Mouse (Mus musculus): ENCODE data around the gene Pim1. TPM values are rescaled to one million over a fixed set of nuclear protein-coding genes. Genes with fewer than 3 reads are reported as not detected.
"Not testable (repeated sequence)": the region's sequence is repeated elsewhere in the genome, so short reads cannot be mapped to it uniquely, and the experiment has no call there.

The Pim1 gene
- total RNA-seq, 1 experiment: 82.0 TPM

DNA sequence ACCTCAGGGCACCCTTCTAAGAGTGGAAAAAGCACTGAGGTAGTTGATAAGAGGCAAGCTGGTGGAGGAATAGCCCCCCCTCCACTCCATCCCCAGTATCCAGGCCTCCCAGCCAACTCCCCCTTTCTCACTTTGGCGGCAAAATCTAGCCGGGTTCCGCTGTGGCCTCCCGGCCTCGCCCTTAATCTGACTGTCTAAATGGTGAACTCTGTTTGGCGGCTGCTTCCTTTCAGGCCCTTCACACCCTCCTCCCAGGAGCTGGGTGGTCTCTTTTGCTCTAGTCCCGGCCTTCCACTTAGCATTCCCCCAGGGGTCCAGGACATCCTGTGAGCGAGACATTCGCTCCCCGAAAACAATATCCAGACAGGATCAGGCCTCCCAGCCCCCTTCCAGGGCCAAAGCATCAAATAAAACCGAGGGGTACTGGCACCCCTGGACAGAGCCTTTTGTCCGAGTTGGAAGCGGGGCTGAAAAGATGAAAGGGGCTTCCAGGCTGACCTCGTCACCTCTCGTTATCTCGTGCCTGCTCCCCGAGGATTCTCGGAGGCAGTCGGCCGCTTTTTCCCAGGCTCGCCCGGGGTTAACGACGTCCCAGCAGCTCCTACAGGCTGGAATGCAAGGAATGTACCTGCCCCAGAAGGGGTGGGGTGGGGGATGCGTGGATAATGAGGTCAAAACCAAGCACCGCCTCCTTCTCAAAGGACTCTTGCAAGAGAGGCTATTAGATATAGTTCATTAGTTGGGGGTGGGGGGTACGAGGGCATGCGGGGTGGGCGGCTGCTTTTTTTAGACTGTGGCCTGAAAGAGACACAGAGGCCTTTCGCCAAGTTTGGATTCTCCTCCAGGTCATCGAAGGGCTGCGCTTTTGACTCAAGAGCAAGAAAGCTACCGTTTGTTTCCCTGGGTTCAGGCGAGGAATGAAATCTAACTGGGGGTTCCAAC lies 39.4 kb upstream of the Pim1 start:
- in situ Hi-C loops (cut with MboI; ENCODE audit: low sequenced_read_pairs in 2 of 2, unreplicated experiment in 2 of 2): no loop called here
- Histone ChIP-seq H3K27ac (ENCODE audit: insufficient read depth, low read depth, low read length, poor library complexity, severe bottlenecking) (peak overlapping the region; percentile 100), H3K9me3 (ENCODE audit: control insufficient read depth, insufficient read depth, low read depth, low read length) (no peaks in the 10 kb centered on the region), H3K9ac (ENCODE audit: insufficient read depth, low read depth, low read length, poor library complexity, severe bottlenecking) (peak overlapping the region; percentile 77), H3K4me3 (ENCODE audit: insufficient read depth in 1 of 2, low read depth in 1 of 2, low read length in 2 of 2, poor library complexity in 1 of 2, severe bottlenecking in 1 of 2) (peak overlapping the region; percentile 25 to 56), H3K36me3 (ENCODE audit: control insufficient read depth, insufficient read depth, low read length, poor library complexity, severe bottlenecking) (no peaks in the 10 kb centered on the region), H3K4me1 (ENCODE audit: control insufficient read depth in 2 of 2, insufficient read depth in 2 of 2, low read length in 2 of 2, poor library complexity in 1 of 2) (peaks cover 9 to 23% of the 10 kb centered on the region in 2 experiments)
- DNase-seq (ENCODE audit: low read depth, low spot score): peak; percentile 95
- TF ChIP-seq HCFC1 (IDR thresholded peaks at IDR 0.05; ENCODE audit: borderline replicate concordance, insufficient read depth, low read length) (no peak; the same call in 1 of the 2 replicates), CHD2 (IDR thresholded peaks at IDR 0.05; ENCODE audit: low read depth, low read length) (peak; percentile 49)

DNA sequence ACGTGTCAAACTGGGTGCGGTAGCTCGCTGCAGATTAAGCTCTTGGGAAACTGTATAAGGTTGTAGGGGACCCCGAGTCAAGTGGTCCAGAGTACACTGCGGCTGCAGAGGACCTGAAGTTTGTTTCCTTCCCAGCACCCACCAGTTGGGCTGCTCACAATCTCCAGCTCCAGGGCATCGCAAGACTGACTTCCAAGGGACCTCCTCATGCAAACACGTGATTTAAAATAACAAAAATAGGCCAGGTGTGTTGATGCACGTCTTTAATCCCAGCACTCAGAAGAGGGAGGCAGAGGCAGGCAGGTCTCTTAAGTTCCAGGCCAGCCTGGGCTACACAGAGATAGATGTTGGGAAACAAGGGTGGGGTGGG lies 38.7 kb upstream of the Pim1 start:
- peak overlapping the region; percentile 77 for H3K9ac ChIP-seq (ENCODE audit: insufficient read depth, low read depth, low read length, poor library complexity, severe bottlenecking)
- TF ChIP-seq MAFK (IDR thresholded peaks at IDR 0.05; ENCODE audit: insufficient read depth, low read depth, low read length) (no peak), HCFC1 (IDR thresholded peaks at IDR 0.05; ENCODE audit: borderline replicate concordance, insufficient read depth, low read length) (no peak), CHD2 (IDR thresholded peaks at IDR 0.05; ENCODE audit: low read depth, low read length) (no peak), ZNF384 (IDR thresholded peaks at IDR 0.05; ENCODE audit: low read depth, low read length) (no peak)
- in situ Hi-C loops (cut with MboI; ENCODE audit: low sequenced_read_pairs in 2 of 2, unreplicated experiment in 2 of 2): no loop called here

DNA sequence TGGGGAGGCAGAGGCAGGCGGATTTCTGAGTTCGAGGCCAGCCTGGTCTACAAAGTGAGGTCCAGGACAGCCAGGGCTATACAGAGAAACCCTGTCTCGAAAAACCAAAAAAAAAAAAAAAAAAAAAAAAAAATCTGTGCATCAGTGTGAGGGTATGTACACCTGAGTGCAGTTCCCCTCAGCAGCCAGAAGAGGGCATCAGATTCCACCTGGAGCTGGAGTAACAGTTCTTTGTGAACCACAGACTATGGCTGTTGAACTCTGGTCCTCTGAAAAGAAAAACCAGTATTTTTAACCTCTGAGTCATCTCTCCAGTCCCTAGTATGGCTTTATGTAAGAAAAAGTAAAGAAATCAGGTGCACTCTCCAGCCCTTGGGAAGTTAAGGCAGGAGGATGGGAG lies 36.4 kb upstream of the Pim1 start:
- H3K4me3 ChIP-seq (ENCODE audit: insufficient read depth in 1 of 2, low read depth in 1 of 2, low read length in 2 of 2, poor library complexity in 1 of 2, severe bottlenecking in 1 of 2); in situ Hi-C loops (cut with MboI; ENCODE audit: low sequenced_read_pairs in 2 of 2, unreplicated experiment in 2 of 2); DNase-seq (ENCODE audit: low read depth, low spot score); H3K27ac ChIP-seq (ENCODE audit: insufficient read depth, low read depth, low read length, poor library complexity, severe bottlenecking); H3K9me3 ChIP-seq (ENCODE audit: control insufficient read depth, insufficient read depth, low read depth, low read length); H3K9ac ChIP-seq (ENCODE audit: insufficient read depth, low read depth, low read length, poor library complexity, severe bottlenecking); H3K36me3 ChIP-seq (ENCODE audit: control insufficient read depth, insufficient read depth, low read length, poor library complexity, severe bottlenecking): not testable (repeated sequence)
- peak; percentile 97 for TF ChIP-seq ZNF384 (IDR thresholded peaks at IDR 0.05; ENCODE audit: low read depth, low read length)
- H3K4me1 ChIP-seq (ENCODE audit: control insufficient read depth in 2 of 2, insufficient read depth in 2 of 2, low read length in 2 of 2, poor library complexity in 1 of 2): peaks cover 7 to 33% of the 10 kb centered on the region in 2 experiments; a peak in 3 of 4 replicates

More for the DNA sequence above, 38.7 kb upstream of the Pim1 start:
- Histone ChIP-seq H3K4me1 (ENCODE audit: control insufficient read depth in 2 of 2, insufficient read depth in 2 of 2, low read length in 2 of 2, poor library complexity in 1 of 2) (peaks cover 9 to 23% of the 10 kb centered on the region in 2 experiments), H3K9me3 (ENCODE audit: control insufficient read depth, insufficient read depth, low read depth, low read length) (no peaks in the 10 kb centered on the region), H3K27ac (ENCODE audit: insufficient read depth, low read depth, low read length, poor library complexity, severe bottlenecking) (peak overlapping the region; percentile 100), H3K36me3 (ENCODE audit: control insufficient read depth, insufficient read depth, low read length, poor library complexity, severe bottlenecking) (no peaks in the 10 kb centered on the region), H3K4me3 (ENCODE audit: insufficient read depth in 1 of 2, low read depth in 1 of 2, low read length in 2 of 2, poor library complexity in 1 of 2, severe bottlenecking in 1 of 2) (peak overlapping the region; percentile 12 to 43; a peak in 3 of 4 replicates)
- DNase-seq (ENCODE audit: low read depth, low spot score): no peak

DNA sequence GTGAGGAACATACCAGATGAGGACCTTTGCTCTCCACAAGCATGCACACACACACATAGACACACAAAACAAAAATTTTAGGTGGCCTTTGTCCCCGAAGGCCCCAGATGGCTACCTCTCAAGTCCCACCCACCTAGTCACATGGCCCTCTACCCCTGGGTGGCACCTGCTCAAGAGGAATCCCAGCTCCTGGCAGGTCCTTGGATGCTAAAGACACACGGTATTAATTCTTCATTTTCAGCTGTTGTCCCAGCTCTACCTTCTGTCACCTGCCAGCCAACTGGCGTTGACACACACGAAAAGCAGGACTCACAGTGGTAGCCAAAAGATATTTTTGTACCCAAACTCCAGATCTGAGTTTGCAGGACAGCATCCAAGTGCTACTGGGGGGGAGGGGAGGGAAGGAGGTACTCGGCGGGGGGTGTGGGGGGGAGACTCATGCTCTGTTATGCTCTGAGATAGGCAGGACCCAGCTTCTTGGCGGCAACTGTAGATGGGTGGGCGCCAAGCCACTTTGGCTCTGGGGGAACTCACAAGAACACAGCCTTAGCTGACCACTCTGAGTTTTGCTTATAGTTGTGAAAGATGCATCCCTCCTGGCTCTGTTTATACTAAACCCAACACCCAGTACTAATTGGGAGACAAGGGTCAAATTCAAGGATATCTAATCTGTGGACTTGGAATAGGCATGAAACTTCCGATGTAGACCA lies 35.0 kb upstream of the Pim1 start:
- Histone ChIP-seq H3K27ac (ENCODE audit: insufficient read depth, low read depth, low read length, poor library complexity, severe bottlenecking) (peak overlapping the region; percentile 27; the same call in 1 of the 2 replicates), H3K4me1 (ENCODE audit: control insufficient read depth in 2 of 2, insufficient read depth in 2 of 2, low read length in 2 of 2, poor library complexity in 1 of 2) (peaks cover 9 to 34% of the 10 kb centered on the region in 2 experiments), H3K36me3 (ENCODE audit: control insufficient read depth, insufficient read depth, low read length, poor library complexity, severe bottlenecking) (no peaks in the 10 kb centered on the region), H3K9ac (ENCODE audit: insufficient read depth, low read depth, low read length, poor library complexity, severe bottlenecking) (no peak overlapping the region; the same call in 1 of the 2 replicates), H3K4me3 (ENCODE audit: insufficient read depth in 1 of 2, low read depth in 1 of 2, low read length in 2 of 2, poor library complexity in 1 of 2, severe bottlenecking in 1 of 2) (no peak overlapping the region), H3K9me3 (ENCODE audit: control insufficient read depth, insufficient read depth, low read depth, low read length) (no peaks in the 10 kb centered on the region)
- TF ChIP-seq HCFC1 (IDR thresholded peaks at IDR 0.05; ENCODE audit: borderline replicate concordance, insufficient read depth, low read length): no peak
- TF ChIP-seq ZC3H11A (IDR thresholded peaks at IDR 0.05; ENCODE audit: borderline replicate concordance, low read depth, low read length): no peak
- TF ChIP-seq CHD2 (IDR thresholded peaks at IDR 0.05; ENCODE audit: low read depth, low read length): no peak
- TF ChIP-seq ZNF384 (IDR thresholded peaks at IDR 0.05; ENCODE audit: low read depth, low read length): no peak
- TF ChIP-seq MAFK (IDR thresholded peaks at IDR 0.05; ENCODE audit: insufficient read depth, low read depth, low read length): no peak
- in situ Hi-C loops (cut with MboI; ENCODE audit: low sequenced_read_pairs in 2 of 2, unreplicated experiment in 2 of 2): no loop called here
- no peak for DNase-seq (ENCODE audit: low read depth, low spot score)

All from ES-E14 (cell line).